ENCODE assay signal across 10 mouse cellular contexts in genomic region chr5:72172675-72173074, GRCm38 (mm10). TPM values are rescaled to one million over a fixed set of nuclear protein-coding genes. Genes with fewer than 3 reads are reported as not detected.
DNase-seq lines count a peak whose midpoint lies in the region; ATAC-seq lines count a peak whose summit lies in the region.
"Had no signal": no experiment of that assay in that cellular context is flagged by ENCODE, and none has a peak within 500 bp of the region (broad histone marks: within the 10 kb centered on the region; RNA-seq: fewer than 3 reads in every experiment).

No protein-coding gene starts in this region.

- no peaks in the 10 kb centered on the region for H3K27me3 ChIP-seq in forebrain, embryonic 13.5 days
- H3K27me3 ChIP-seq in forebrain, embryonic 16.5 days (replicated peaks; ENCODE audit: control insufficient read depth, insufficient read depth, low read length): no peaks in the 10 kb centered on the region
- H3K27me3 ChIP-seq in midbrain, embryonic 14.5 days (ENCODE audit: control insufficient read depth, insufficient read depth, low read length): no peaks in the 10 kb centered on the region
- no peaks in the 10 kb centered on the region for H3K27me3 ChIP-seq in midbrain, embryonic 13.5 days
- H3K27me3 ChIP-seq: hindbrain, embryonic 15.5 days; neural tube, embryonic 12.5 days had no signal

- no peak overlapping the region for H3K9ac ChIP-seq in forebrain, embryonic 13.5 days
- no peak overlapping the region for H3K9ac ChIP-seq in forebrain, embryonic 16.5 days (replicated peaks; ENCODE audit: low read depth, low read length)
- H3K9ac ChIP-seq in midbrain, embryonic 14.5 days (replicated peaks; ENCODE audit: low read length): no peak overlapping the region
- no peak overlapping the region for H3K9ac ChIP-seq in midbrain, embryonic 13.5 days (replicated peaks)
- H3K9ac ChIP-seq: hindbrain, embryonic 15.5 days; neural tube, embryonic 12.5 days had no signal

- no peaks in the 10 kb centered on the region for H3K9me3 ChIP-seq in forebrain, embryonic 13.5 days (replicated peaks)
- no peaks in the 10 kb centered on the region for H3K9me3 ChIP-seq in forebrain, embryonic 16.5 days (ENCODE audit: control insufficient read depth, low read length)
- no peaks in the 10 kb centered on the region for H3K9me3 ChIP-seq in midbrain, embryonic 14.5 days (ENCODE audit: control insufficient read depth, low read length)
- H3K9me3 ChIP-seq in midbrain, embryonic 13.5 days: no peaks in the 10 kb centered on the region
- H3K9me3 ChIP-seq: hindbrain, embryonic 15.5 days; neural tube, embryonic 12.5 days had no signal

- no peak overlapping the region for H3K27ac ChIP-seq in forebrain, embryonic 13.5 days
- H3K27ac ChIP-seq in forebrain, embryonic 16.5 days (ENCODE audit: low read length): no peak overlapping the region
- no peak overlapping the region for H3K27ac ChIP-seq in midbrain, embryonic 14.5 days (replicated peaks; ENCODE audit: low read depth, low read length)
- no peak overlapping the region for H3K27ac ChIP-seq in midbrain, embryonic 13.5 days
- H3K27ac ChIP-seq: hindbrain, embryonic 15.5 days; neural tube, embryonic 12.5 days had no signal

- no peak overlapping the region for H3K4me3 ChIP-seq in forebrain, embryonic 13.5 days
- no peak overlapping the region for H3K4me3 ChIP-seq in forebrain, embryonic 16.5 days (replicated peaks; ENCODE audit: low read length)
- no peak overlapping the region for H3K4me3 ChIP-seq in midbrain, embryonic 14.5 days (replicated peaks; ENCODE audit: low read depth, low read length)
- H3K4me3 ChIP-seq in midbrain, embryonic 13.5 days (replicated peaks): no peak overlapping the region
- H3K4me3 ChIP-seq: hindbrain, embryonic 15.5 days; neural tube, embryonic 12.5 days had no signal

- H3K4me1 ChIP-seq in forebrain, embryonic 13.5 days: no peaks in the 10 kb centered on the region
- 0 out of 2 replicates have a peak, but pooled peaks cover 2% of the 10 kb centered on the region for H3K4me1 ChIP-seq in forebrain, embryonic 16.5 days (replicated peaks; ENCODE audit: control insufficient read depth, insufficient read depth, low read length)
- H3K4me1 ChIP-seq in midbrain, embryonic 14.5 days (ENCODE audit: control insufficient read depth, insufficient read depth, low read length): no peaks in the 10 kb centered on the region
- peaks cover 10% of the 10 kb centered on the region for H3K4me1 ChIP-seq in midbrain, embryonic 13.5 days (replicated peaks)
- H3K4me1 ChIP-seq: neural tube, embryonic 12.5 days had no signal

- intact Hi-C loops in heart, postnatal 36 days (cut with DNase I): loop anchor here (1.0 to 10.0 kb wide), 4 partner anchors 28 to 352 kb away; no protein-coding TSS in a partner anchor

- H3K4me2 ChIP-seq in forebrain, embryonic 13.5 days: no peak overlapping the region
- H3K4me2 ChIP-seq in forebrain, embryonic 16.5 days (ENCODE audit: low read length): no peak overlapping the region
- no peak overlapping the region for H3K4me2 ChIP-seq in midbrain, embryonic 14.5 days (ENCODE audit: low read length)
- no peak overlapping the region for H3K4me2 ChIP-seq in midbrain, embryonic 13.5 days (replicated peaks)
- H3K4me2 ChIP-seq: hindbrain, embryonic 15.5 days; neural tube, embryonic 12.5 days had no signal

- 36% methylated on average over 3 of the region's 3 CpGs for WGBS in forebrain, embryonic 13.5 days
- 34% methylated on average over 3 of the region's 3 CpGs for WGBS in forebrain, embryonic 16.5 days
- WGBS in midbrain, embryonic 14.5 days: 36% methylated on average over 3 of the region's 3 CpGs
- 34% methylated on average over 3 of the region's 3 CpGs for WGBS in midbrain, embryonic 13.5 days

- ATAC-seq in forebrain, embryonic 13.5 days: peak; percentile 3; the same call in 1 of the 2 replicates
- ATAC-seq in forebrain, embryonic 16.5 days: no peak
- ATAC-seq in midbrain, embryonic 14.5 days (ENCODE audit: low FRiP score, low TSS enrichment): no peak
- ATAC-seq in midbrain, embryonic 13.5 days: no peak
- peak; percentile 53 for ATAC-seq in megakaryocyte, adult 5-6 weeks (ENCODE audit: poor library complexity, severe bottlenecking)

- H3K36me3 ChIP-seq in forebrain, embryonic 13.5 days (ENCODE audit: poor library complexity, severe bottlenecking): no peaks in the 10 kb centered on the region
- H3K36me3 ChIP-seq in forebrain, embryonic 16.5 days (ENCODE audit: control insufficient read depth, insufficient read depth): no peaks in the 10 kb centered on the region
- no peaks in the 10 kb centered on the region for H3K36me3 ChIP-seq in midbrain, embryonic 14.5 days (ENCODE audit: control insufficient read depth, insufficient read depth, low read length)
- no peaks in the 10 kb centered on the region for H3K36me3 ChIP-seq in midbrain, embryonic 13.5 days
- H3K36me3 ChIP-seq: hindbrain, embryonic 15.5 days; neural tube, embryonic 12.5 days had no signal

- DNase-seq in midbrain, embryonic 14.5 days: peak; percentile 72
- peak; percentile 72 for DNase-seq in adrenal gland, postnatal 10 days
- peak; percentile 39 to 57 for DNase-seq in heart, postnatal 36 days
- DNase-seq in frontal cortex, postnatal 10 days (ENCODE audit: low spot score in 2 of 2): no peak

RNA-seq across cellular contexts. Expression of gene Commd8, which starts 4.7 kb away (rescaled TPM):
- 157 and 167 TPM in 2 replicates for polyA plus RNA-seq in forebrain, embryonic 13.5 days (2015; fragmentation: Nextera tagmentation; extraction: Ambion mirVana)
- polyA plus RNA-seq in forebrain, embryonic 16.5 days (2015; fragmentation: Nextera tagmentation; extraction: Ambion mirVana): 146 and 163 TPM in 2 replicates
- polyA plus RNA-seq in midbrain, embryonic 14.5 days (2014; fragmentation: Nextera tagmentation; extraction: Ambion mirVana): 155 and 160 TPM in 2 replicates
- polyA plus RNA-seq in midbrain, embryonic 13.5 days (2015; fragmentation: Nextera tagmentation; extraction: Ambion mirVana): 147 and 160 TPM in 2 replicates
- total RNA-seq in adrenal gland, postnatal 10 days (2021): 10 to 100 TPM; 53.9 to 61.9 TPM
- total RNA-seq in heart, postnatal 36 days (2021): 10 to 100 TPM; 45.6 to 46.7 TPM
- total RNA-seq in megakaryocyte, adult 5-6 weeks (2015): 231 and 298 TPM in 2 replicates
- 142 and 175 TPM in 2 replicates for total RNA-seq in megakaryocyte, adult 5-6 weeks (2017)

Comparison
In these comparisons a context has a peak if more than half of its experiments do, and no peak if none do; other contexts are left out.
1. ATAC-seq: peak in forebrain, embryonic 13.5 days (single experiment) and megakaryocyte, adult 5-6 weeks (single experiment); none in forebrain, embryonic 16.5 days (single experiment), midbrain, embryonic 14.5 days (single experiment) and midbrain, embryonic 13.5 days (single experiment).
2. DNase-seq: peak in midbrain, embryonic 14.5 days (single experiment), adrenal gland, postnatal 10 days (single experiment) and heart, postnatal 36 days (2 of 2); none in frontal cortex, postnatal 10 days (0 of 2).